Mouse (Mus musculus) E14TG2a.4 (cell line): Measurements from ENCODE around the gene Mink1.

Experiments
- CTCF ChIP-seq: conservative IDR thresholded peaks from 2 replicates; pipeline ENCODE4 v1.5.1; 2014; ENCODE audit warnings: low read length
- NANOG ChIP-seq: IDR thresholded peaks from 2 replicates; pipeline ENCODE4 v1.6.1; 2014; ENCODE audit warnings: borderline replicate concordance, low read length, mixed read lengths

DNA sequence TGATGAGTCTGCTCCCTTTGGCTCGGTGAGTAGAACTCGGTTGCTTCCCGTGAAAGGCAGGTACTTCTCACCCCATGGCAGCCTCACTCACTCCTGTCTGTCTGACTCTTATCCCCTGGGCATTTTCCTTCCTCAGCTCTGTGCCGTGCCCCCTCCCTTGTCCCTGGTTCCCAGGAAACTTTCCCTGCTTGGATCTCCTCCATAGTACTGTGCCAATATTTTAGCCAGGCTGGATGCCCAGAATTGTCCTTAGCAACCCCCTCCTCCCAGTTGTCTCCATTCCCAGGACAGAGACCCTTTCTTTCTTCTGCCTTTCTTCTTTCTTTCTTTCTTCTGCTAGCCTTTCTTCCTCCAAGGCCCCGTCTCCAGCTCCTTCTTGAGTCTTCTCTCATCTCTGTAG, 21.3 kb upstream of the Mink1 start:
- TF ChIP-seq CTCF: no peak
- no peak for TF ChIP-seq NANOG
